Mouse (Mus musculus) CH12.LX (cell line): Measurements from ENCODE around the gene Cachd1. TPM values are rescaled to one million over a fixed set of nuclear protein-coding genes. Genes with fewer than 3 reads are reported as not detected.

Experiments
- DNase-seq: peaks from one replicate; pipeline ENCODE4 v3.0.0-alpha.2; 2013; ENCODE audit errors: extremely low read depth
- H3K27ac ChIP-seq: 2 replicates; pipeline ENCODE4 v1.5.1; 2012; ENCODE audit warnings: low read depth, mild to moderate bottlenecking, control low read depth, moderate library complexity; ENCODE audit not compliant: insufficient read depth
- H3K27me3 ChIP-seq: replicated peaks from 2 replicates; pipeline ENCODE3; 2012; ENCODE audit warnings: inconsistent platforms
- H3K36me3 ChIP-seq, 2 experiments: replicated peaks in 1 of 2; 2 replicates each; pipeline versions ENCODE3 to v1.6.1; 2012; ENCODE audit warnings: inconsistent platforms in 1 of 2, low read length in 1 of 2, mild to moderate bottlenecking in 1 of 2, mixed read lengths in 1 of 2, moderate library complexity in 1 of 2; ENCODE audit not compliant: control insufficient read depth in 1 of 2, insufficient read depth in 1 of 2
- H3K4me1 ChIP-seq, 2 experiments: 2 replicates each; pipeline ENCODE4 v1.6.1; 2012; ENCODE audit warnings: inconsistent platforms in 1 of 2, moderate library complexity in 1 of 2; ENCODE audit not compliant: insufficient read depth in 2 of 2, control insufficient read depth in 1 of 2
- H3K4me2 ChIP-seq: 2 replicates; pipeline ENCODE4 v1.6.1; 2012; ENCODE audit warnings: low read depth, mild to moderate bottlenecking, control low read depth; ENCODE audit not compliant: poor library complexity, insufficient read depth, severe bottlenecking
- H3K4me3 ChIP-seq, 3 experiments: fragments of 150-350 bp in 1 of 3; sonication (generic) in 1 of 3; replicated peaks in 1 of 3; 2 replicates each; pipeline versions ENCODE3 to v1.5.1; 2011 to 2012; ENCODE audit warnings: low read depth in 2 of 3, low read length in 2 of 3, mild to moderate bottlenecking in 2 of 3, moderate library complexity in 2 of 3, control low read depth in 1 of 3, improper control_type of control experiment in 1 of 3, inconsistent platforms in 1 of 3, mixed read lengths in 1 of 3; ENCODE audit not compliant: poor library complexity in 1 of 3
- H3K79me2 ChIP-seq: replicated peaks from 2 replicates; pipeline ENCODE4 v1.6.1; 2012; ENCODE audit warnings: mild to moderate bottlenecking, moderate library complexity; ENCODE audit not compliant: control insufficient read depth, poor library complexity, insufficient read depth, severe bottlenecking; ENCODE audit errors: extremely low read depth
- H3K9ac ChIP-seq: 2 replicates; pipeline ENCODE4 v1.6.1; 2012; ENCODE audit warnings: low read depth, mild to moderate bottlenecking, control low read depth, moderate library complexity; ENCODE audit not compliant: insufficient read depth
- H3K9me3 ChIP-seq: replicated peaks from 2 replicates; pipeline ENCODE3; 2012; ENCODE audit warnings: low read length, inconsistent platforms, mixed read lengths
- BHLHE40 ChIP-seq: IDR thresholded peaks from 2 replicates; pipeline ENCODE4 v1.6.1; 2011; ENCODE audit warnings: mild to moderate bottlenecking, low read depth, low read length, improper control_type of control experiment
- CHD2 ChIP-seq: IDR thresholded peaks from 2 replicates; pipeline ENCODE4 v1.6.1; 2011; ENCODE audit warnings: low read length, improper control_type of control experiment
- E2F4 ChIP-seq: IDR thresholded peaks from 2 replicates; pipeline ENCODE4 v1.6.1; 2011; ENCODE audit warnings: low read depth, low read length, improper control_type of control experiment; ENCODE audit not compliant: insufficient replicate concordance
- EP300 ChIP-seq: IDR thresholded peaks from 2 replicates; pipeline ENCODE4 v1.6.1; 2011; ENCODE audit warnings: low read length, improper control_type of control experiment
- GABPA ChIP-seq: IDR thresholded peaks from 2 replicates; pipeline ENCODE4 v1.6.1; 2012; ENCODE audit warnings: low read depth, low read length, improper control_type of control experiment, inconsistent platforms; ENCODE audit not compliant: insufficient replicate concordance
- HCFC1 ChIP-seq: IDR thresholded peaks from 2 replicates; pipeline ENCODE4 v1.6.1; 2012; ENCODE audit warnings: low read depth, mild to moderate bottlenecking, inconsistent platforms, low read length, improper control_type of control experiment
- KAT2A ChIP-seq: IDR thresholded peaks from 2 replicates; pipeline ENCODE4 v1.6.1; 2012; ENCODE audit warnings: low read length, improper control_type of control experiment, inconsistent platforms; ENCODE audit not compliant: insufficient replicate concordance
- MAFK ChIP-seq: IDR thresholded peaks from 2 replicates; pipeline ENCODE4 v1.6.1; 2011; ENCODE audit warnings: low read length, improper control_type of control experiment; ENCODE audit not compliant: insufficient replicate concordance
- MAX ChIP-seq: IDR thresholded peaks from 2 replicates; pipeline ENCODE4 v1.6.1; 2011; ENCODE audit warnings: low read length, improper control_type of control experiment
- MEF2A ChIP-seq: IDR thresholded peaks from 2 replicates; pipeline ENCODE4 v1.6.1; 2014; ENCODE audit warnings: low read depth, mild to moderate bottlenecking, inconsistent platforms, low read length, improper control_type of control experiment, borderline replicate concordance
- MXI1 ChIP-seq: IDR thresholded peaks from 2 replicates; pipeline ENCODE4 v1.6.1; 2011; ENCODE audit warnings: mild to moderate bottlenecking, low read depth, low read length, improper control_type of control experiment
- MYC ChIP-seq: IDR thresholded peaks from 2 replicates; pipeline ENCODE4 v1.6.1; 2011; ENCODE audit warnings: low read depth, mild to moderate bottlenecking, improper control_type of control experiment, low read length
- POLR2AphosphoS2 ChIP-seq: IDR thresholded peaks from 2 replicates; pipeline ENCODE4 v1.6.1; 2011; ENCODE audit warnings: low read depth, low read length, improper control_type of control experiment
- SIN3A ChIP-seq: IDR thresholded peaks from 2 replicates; pipeline ENCODE4 v1.6.1; 2012; ENCODE audit warnings: low read length, improper control_type of control experiment, inconsistent platforms
- SMC3 ChIP-seq: IDR thresholded peaks from 2 replicates; pipeline ENCODE4 v1.6.1; 2011; ENCODE audit warnings: low read depth, low read length, improper control_type of control experiment
- TCF12 ChIP-seq: IDR thresholded peaks from 2 replicates; pipeline ENCODE4 v1.6.1; 2014; ENCODE audit warnings: low read depth, mild to moderate bottlenecking, inconsistent platforms, low read length, improper control_type of control experiment
- UBTF ChIP-seq: IDR thresholded peaks from 2 replicates; pipeline ENCODE4 v1.6.1; 2012; ENCODE audit warnings: low read depth, mild to moderate bottlenecking, inconsistent platforms, low read length, improper control_type of control experiment, moderate library complexity
- ZC3H11A ChIP-seq: IDR thresholded peaks from 2 replicates; pipeline ENCODE4 v1.6.1; 2012; ENCODE audit warnings: low read depth, mild to moderate bottlenecking, inconsistent platforms, low read length, improper control_type of control experiment
- dilution Hi-C: fragments of 300-500 bp; cut with MboI; formaldehyde crosslinking; loops from 2 replicates; pipeline ENCODE4 v1.14.3; 2020; ENCODE audit warnings: low sequenced_read_pairs; ENCODE audit not compliant: extremely low pct_unique_long_range_greater_than_20kb, extremely low pct_ligation_motif_present
- in situ Hi-C: fragments of 300-500 bp; cut with MboI; formaldehyde crosslinking; loops from 3 replicates; pipeline ENCODE4 v1.14.3; 2019; ENCODE audit warnings: low sequenced_read_pairs, low pct_ligation_motif_present, low pct_unique_long_range_greater_than_20kb, mixed read lengths
- polyA plus RNA-seq: library from polyadenylated mRNA; unstranded; fragments of >175 nt; gene quantifications from 2 replicates; pipeline ENCODE4 v1.2.1, GENCODE M21; 2012; ENCODE audit warnings: low read depth; ENCODE audit not compliant: insufficient read length
- total RNA-seq, 2 experiments: library from RNA; depleted of rRNA; stranded (reverse); fragments of 300-350 nt in 1 of 2; fragments of >200 nt in 1 of 2; gene quantifications; 2 replicates each; pipeline ENCODE4 v1.2.3; 2012 to 2014

The Cachd1 gene
- total and polyA plus RNA-seq, 3 experiments, result 0.13 to 0.24 (median 0.20) TPM

DNA sequence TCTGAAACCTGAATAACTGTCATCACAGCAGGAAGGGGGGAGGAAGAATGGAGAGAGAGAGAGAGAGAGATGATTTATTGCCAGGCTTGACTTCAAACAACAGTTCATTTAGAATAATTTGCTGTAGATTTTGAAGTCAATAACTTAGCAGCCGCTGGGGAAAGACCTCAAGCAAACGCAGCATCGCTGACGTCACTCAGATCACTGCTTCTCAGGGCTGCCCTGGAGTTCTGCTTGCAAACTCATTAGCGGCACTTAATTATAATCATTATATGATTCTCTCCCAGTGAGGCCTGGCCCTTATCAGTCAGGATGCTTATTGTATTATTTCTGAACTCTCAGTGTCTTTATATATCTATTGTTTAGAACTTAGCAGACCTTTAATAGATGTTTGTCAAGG is 289.9 kb downstream of the Cachd1 start:
- in situ Hi-C loops, result no loop called here
- H3K4me2 ChIP-seq, result no peak overlapping the region

GRCm38 (mm10) chr4:101068786-101069153 is 292.3 kb downstream of the Cachd1 start, which contains the start of gene Raver2:
TSS of gene Raver2 (plus strand) at chr4:101068983.
- H3K4me3 ChIP-seq, result no peak within 1 kb of the TSS
- no peak for DNase-seq
- in situ Hi-C loops (no loop called here), dilution Hi-C loops (no loop called here)
- TF ChIP-seq ZC3H11A, result no peak
- no peak for TF ChIP-seq BHLHE40
- no peak for TF ChIP-seq MXI1
- TF ChIP-seq MAX, result no peak
- no peak for TF ChIP-seq POLR2AphosphoS2
- TF ChIP-seq HCFC1, result no peak
- no peak for TF ChIP-seq CHD2
- no peak for TF ChIP-seq TCF12
- H3K36me3 ChIP-seq, result no peaks in the 10 kb centered on the region
- peaks cover 0 to 13% of the 10 kb centered on the region in 2 experiments; a peak in 2 of 4 replicates for H3K4me1 ChIP-seq
- H3K27ac ChIP-seq, result no peak within 1 kb of the TSS
- no peak within 1 kb of the TSS for H3K9ac ChIP-seq
- H3K9me3 ChIP-seq, result peaks cover 2% of the 10 kb centered on the region
- H3K27me3 ChIP-seq, result no peaks in the 10 kb centered on the region
- H3K4me2 ChIP-seq, result no peak within 1 kb of the TSS
- H3K79me2 ChIP-seq, result no peaks in the 10 kb centered on the region

More for the DNA sequence above, 289.9 kb downstream of the Cachd1 start:
- TF ChIP-seq EP300, result no peak
- TF ChIP-seq SIN3A, result no peak
- TF ChIP-seq KAT2A, result no peak
- no peak for TF ChIP-seq UBTF
- TF ChIP-seq MAFK, result no peak
- TF ChIP-seq GABPA, result no peak
- no peak for TF ChIP-seq POLR2AphosphoS2
- TF ChIP-seq BHLHE40, result no peak
- no peak for TF ChIP-seq TCF12
- no peak for TF ChIP-seq SMC3
- TF ChIP-seq MYC, result no peak
- no peak for TF ChIP-seq MEF2A
- no peak for TF ChIP-seq E2F4
- Histone ChIP-seq H3K27me3 (no peaks in the 10 kb centered on the region), H3K79me2 (no peaks in the 10 kb centered on the region), H3K9ac (no peak overlapping the region), H3K36me3 (no peaks in the 10 kb centered on the region), H3K9me3 (peaks cover 5% of the 10 kb centered on the region), H3K27ac (no peak overlapping the region), H3K4me3 (no peak overlapping the region), H3K4me1 (peaks cover 0 to 10% of the 10 kb centered on the region in 2 experiments; a peak in 2 of 4 replicates)
- dilution Hi-C loops, result no loop called here
- no peak for DNase-seq
